Mouse (Mus musculus) CH12.LX (cell line): ENCODE results near the gene Lrrc75b. TPM values are rescaled to one million over a fixed set of nuclear protein-coding genes. Genes with fewer than 3 reads are reported as not detected.

Source experiments
- DNase-seq: peaks from one replicate; pipeline ENCODE4 v3.0.0-alpha.2; 2013; ENCODE audit errors: extremely low read depth
- H3K27ac ChIP-seq: 2 replicates; pipeline ENCODE4 v1.5.1; 2012; ENCODE audit warnings: low read depth, mild to moderate bottlenecking, control low read depth, moderate library complexity; ENCODE audit not compliant: insufficient read depth
- H3K27me3 ChIP-seq: replicated peaks from 2 replicates; pipeline ENCODE3; 2012; ENCODE audit warnings: inconsistent platforms
- H3K36me3 ChIP-seq, 2 experiments: replicated peaks in 1 of 2; 2 replicates each; pipeline versions ENCODE3 to v1.6.1; 2012; ENCODE audit warnings: inconsistent platforms in 1 of 2, low read length in 1 of 2, mild to moderate bottlenecking in 1 of 2, mixed read lengths in 1 of 2, moderate library complexity in 1 of 2; ENCODE audit not compliant: control insufficient read depth in 1 of 2, insufficient read depth in 1 of 2
- H3K4me1 ChIP-seq, 2 experiments: 2 replicates each; pipeline ENCODE4 v1.6.1; 2012; ENCODE audit warnings: inconsistent platforms in 1 of 2, moderate library complexity in 1 of 2; ENCODE audit not compliant: insufficient read depth in 2 of 2, control insufficient read depth in 1 of 2
- H3K4me2 ChIP-seq: 2 replicates; pipeline ENCODE4 v1.6.1; 2012; ENCODE audit warnings: low read depth, mild to moderate bottlenecking, control low read depth; ENCODE audit not compliant: poor library complexity, insufficient read depth, severe bottlenecking
- H3K4me3 ChIP-seq, 3 experiments: fragments of 150-350 bp in 1 of 3; sonication (generic) in 1 of 3; replicated peaks in 1 of 3; 2 replicates each; pipeline versions ENCODE3 to v1.5.1; 2011 to 2012; ENCODE audit warnings: low read depth in 2 of 3, low read length in 2 of 3, mild to moderate bottlenecking in 2 of 3, moderate library complexity in 2 of 3, control low read depth in 1 of 3, improper control_type of control experiment in 1 of 3, inconsistent platforms in 1 of 3, mixed read lengths in 1 of 3; ENCODE audit not compliant: poor library complexity in 1 of 3
- H3K79me2 ChIP-seq: replicated peaks from 2 replicates; pipeline ENCODE4 v1.6.1; 2012; ENCODE audit warnings: mild to moderate bottlenecking, moderate library complexity; ENCODE audit not compliant: control insufficient read depth, poor library complexity, insufficient read depth, severe bottlenecking; ENCODE audit errors: extremely low read depth
- H3K9ac ChIP-seq: 2 replicates; pipeline ENCODE4 v1.6.1; 2012; ENCODE audit warnings: low read depth, mild to moderate bottlenecking, control low read depth, moderate library complexity; ENCODE audit not compliant: insufficient read depth
- H3K9me3 ChIP-seq: replicated peaks from 2 replicates; pipeline ENCODE3; 2012; ENCODE audit warnings: low read length, inconsistent platforms, mixed read lengths
- BHLHE40 ChIP-seq: IDR thresholded peaks from 2 replicates; pipeline ENCODE4 v1.6.1; 2011; ENCODE audit warnings: mild to moderate bottlenecking, low read depth, low read length, improper control_type of control experiment
- CHD2 ChIP-seq: IDR thresholded peaks from 2 replicates; pipeline ENCODE4 v1.6.1; 2011; ENCODE audit warnings: low read length, improper control_type of control experiment
- E2F4 ChIP-seq: IDR thresholded peaks from 2 replicates; pipeline ENCODE4 v1.6.1; 2011; ENCODE audit warnings: low read depth, low read length, improper control_type of control experiment; ENCODE audit not compliant: insufficient replicate concordance
- ETS1 ChIP-seq: conservative IDR thresholded peaks from 2 replicates; pipeline ENCODE4 v1.6.1; 2012; ENCODE audit warnings: low read depth, mild to moderate bottlenecking, inconsistent platforms, low read length, improper control_type of control experiment, moderate library complexity
- JUN ChIP-seq: IDR thresholded peaks from 2 replicates; pipeline ENCODE4 v1.6.1; 2011; ENCODE audit warnings: low read depth, mild to moderate bottlenecking, low read length, improper control_type of control experiment, moderate library complexity; ENCODE audit not compliant: insufficient read depth
- JUND ChIP-seq: conservative IDR thresholded peaks from 2 replicates; pipeline ENCODE4 v1.6.1; 2011; ENCODE audit warnings: low read depth, low read length, improper control_type of control experiment
- KAT2A ChIP-seq: IDR thresholded peaks from 2 replicates; pipeline ENCODE4 v1.6.1; 2012; ENCODE audit warnings: low read length, improper control_type of control experiment, inconsistent platforms; ENCODE audit not compliant: insufficient replicate concordance
- NRF1 ChIP-seq: IDR thresholded peaks from 2 replicates; pipeline ENCODE4 v1.6.1; 2014; ENCODE audit warnings: low read depth, mild to moderate bottlenecking, inconsistent platforms, low read length, improper control_type of control experiment, moderate library complexity
- PAX5 ChIP-seq: IDR thresholded peaks from 2 replicates; pipeline ENCODE4 v1.6.1; 2012; ENCODE audit warnings: low read length, inconsistent platforms, mixed read lengths
- POLR2A ChIP-seq: IDR thresholded peaks from 2 replicates; pipeline ENCODE4 v1.6.1; 2011; ENCODE audit warnings: low read depth, mild to moderate bottlenecking, improper control_type of control experiment, low read length
- POLR2AphosphoS2 ChIP-seq: IDR thresholded peaks from 2 replicates; pipeline ENCODE4 v1.6.1; 2011; ENCODE audit warnings: low read depth, low read length, improper control_type of control experiment
- RAD21 ChIP-seq: IDR thresholded peaks from 2 replicates; pipeline ENCODE4 v1.6.1; 2011; ENCODE audit warnings: low read depth, mild to moderate bottlenecking, low read length, improper control_type of control experiment, moderate library complexity
- TBP ChIP-seq: conservative IDR thresholded peaks from 2 replicates; pipeline ENCODE4 v1.6.1; 2011; ENCODE audit warnings: low read depth, low read length, improper control_type of control experiment
- UBTF ChIP-seq: IDR thresholded peaks from 2 replicates; pipeline ENCODE4 v1.6.1; 2012; ENCODE audit warnings: low read depth, mild to moderate bottlenecking, inconsistent platforms, low read length, improper control_type of control experiment, moderate library complexity
- USF1 ChIP-seq: IDR thresholded peaks from 2 replicates; pipeline ENCODE4 v1.6.1; 2014; ENCODE audit warnings: low read depth, mild to moderate bottlenecking, inconsistent platforms, low read length, improper control_type of control experiment
- ZKSCAN1 ChIP-seq: IDR thresholded peaks from 2 replicates; pipeline ENCODE4 v1.6.1; 2012; ENCODE audit warnings: low read depth, inconsistent platforms, low read length, improper control_type of control experiment, borderline replicate concordance
- ZMIZ1 ChIP-seq: IDR thresholded peaks from 2 replicates; pipeline ENCODE4 v1.6.1; 2012; ENCODE audit warnings: low read depth, mild to moderate bottlenecking, inconsistent platforms, low read length, improper control_type of control experiment
- ZNF384 ChIP-seq: IDR thresholded peaks from 2 replicates; pipeline ENCODE4 v1.6.1; 2012; ENCODE audit warnings: low read depth, low read length, improper control_type of control experiment, inconsistent platforms
- dilution Hi-C: fragments of 300-500 bp; cut with MboI; formaldehyde crosslinking; loops from 2 replicates; pipeline ENCODE4 v1.14.3; 2020; ENCODE audit warnings: low sequenced_read_pairs; ENCODE audit not compliant: extremely low pct_unique_long_range_greater_than_20kb, extremely low pct_ligation_motif_present
- in situ Hi-C: fragments of 300-500 bp; cut with MboI; formaldehyde crosslinking; loops from 3 replicates; pipeline ENCODE4 v1.14.3; 2019; ENCODE audit warnings: low sequenced_read_pairs, low pct_ligation_motif_present, low pct_unique_long_range_greater_than_20kb, mixed read lengths
- polyA plus RNA-seq: library from polyadenylated mRNA; unstranded; fragments of >175 nt; gene quantifications from 2 replicates; pipeline ENCODE4 v1.2.1, GENCODE M21; 2012; ENCODE audit warnings: low read depth; ENCODE audit not compliant: insufficient read length
- total RNA-seq, 2 experiments: library from RNA; depleted of rRNA; stranded (reverse); fragments of 300-350 nt in 1 of 2; fragments of >200 nt in 1 of 2; gene quantifications; 2 replicates each; pipeline ENCODE4 v1.2.3; 2012 to 2014

Lrrc75b gene
- total and polyA plus RNA-seq, 3 experiments: not detected

GRCm38 (mm10) chr10:75514361-75514760, 45.8 kb downstream of the Lrrc75b start:
- in situ Hi-C loops: no loop called here
- Histone ChIP-seq H3K36me3 (peaks cover 27 to 45% of the 10 kb centered on the region in 2 experiments), H3K4me3 (no peak overlapping the region), H3K79me2 (peaks cover 15% of the 10 kb centered on the region), H3K4me1 (peaks cover 15 to 58% of the 10 kb centered on the region in 2 experiments), H3K27ac (no peak overlapping the region), H3K4me2 (no peak overlapping the region), H3K9ac (no peak overlapping the region), H3K27me3 (no peaks in the 10 kb centered on the region), H3K9me3 (no peaks in the 10 kb centered on the region)
- dilution Hi-C loops: no loop called here
- DNase-seq: no peak
- TF ChIP-seq CHD2 (no peak), POLR2A (no peak), ZNF384 (no peak), E2F4 (no peak), TBP (no peak), ZKSCAN1 (no peak), UBTF (no peak), BHLHE40 (no peak), KAT2A (no peak), JUND (no peak), PAX5 (no peak), NRF1 (no peak), JUN (no peak), RAD21 (no peak), USF1 (no peak), POLR2AphosphoS2 (no peak), ETS1 (no peak), ZMIZ1 (no peak)

- peaks cover 36 to 49% of the 10 kb centered on the region in 2 experiments for H3K36me3 ChIP-seq
- H3K27ac ChIP-seq: no peak overlapping the region
- no peak overlapping the region for H3K4me3 ChIP-seq
- no peak for TF ChIP-seq ZNF384
- no peak for TF ChIP-seq JUND
- TF ChIP-seq, all 38 proteins: peak for 0
- no peaks in the 10 kb centered on the region for H3K27me3 ChIP-seq
- peaks cover 7% of the 10 kb centered on the region for H3K79me2 ChIP-seq
- DNase-seq: no peak
- H3K4me1 ChIP-seq: peaks cover 10 to 50% of the 10 kb centered on the region in 2 experiments
- in situ Hi-C loops: no loop called here
- no peak overlapping the region for H3K9ac ChIP-seq
- H3K9me3 ChIP-seq: no peaks in the 10 kb centered on the region
- no peak overlapping the region for H3K4me2 ChIP-seq
- dilution Hi-C loops: no loop called here
Measured at GRCm38 (mm10) chr10:75513306-75514067, 46.6 kb downstream of the Lrrc75b start.
